Mouse (Mus musculus) adrenal gland, adult 18-20 months (tissue): ENCODE measurements at regions not wholly inside any gene's neighbourhood (a gene's known extent, or its start where the extent isn't known, plus 50 kb on each side); places are given as distances from the start of the nearest gene placed in this dataset.
"Not testable (repeated sequence)": the region's sequence is repeated elsewhere in the genome, so short reads cannot be mapped to it uniquely, and the experiment has no call there.

Experiments
- DNase-seq, 2 experiments: peaks; one replicate each; pipeline ENCODE4 v3.0.0; 2021 to 2022; ENCODE audit warnings: low spot score in 2 of 2

GRCm38 (mm10) chr4:97509576-97509975, 263.0 kb upstream of the Nfia start:
- no peak for DNase-seq

GRCm38 (mm10) chr4:97505734-97506133, 266.8 kb upstream of the Nfia start:
- DNase-seq: no peak

- DNase-seq: no peak
Measured at GRCm38 (mm10) chr4:97491248-97491804, 281.2 kb upstream of the Nfia start.

GRCm38 (mm10) chr4:97486354-97486753, 286.2 kb upstream of the Nfia start:
- no peak for DNase-seq

- no peak for DNase-seq
Measured at GRCm38 (mm10) chr4:97485225-97485624, 287.3 kb upstream of the Nfia start.

- DNase-seq: no peak
Measured at GRCm38 (mm10) chr4:97482701-97483246, 289.8 kb upstream of the Nfia start.

GRCm38 (mm10) chr4:97481836-97482235, 290.7 kb upstream of the Nfia start:
- DNase-seq: no peak

GRCm38 (mm10) chr4:97476571-97477190, 293.7 kb upstream of the Gm10192 start:
- no peak for DNase-seq

- not testable (repeated sequence) for DNase-seq
Measured at GRCm38 (mm10) chr4:97473492-97473891, 290.5 kb upstream of the Gm10192 start.

GRCm38 (mm10) chr4:97465932-97466666, 283.1 kb upstream of the Gm10192 start:
- no peak for DNase-seq

- DNase-seq: no peak
Measured at GRCm38 (mm10) chr4:97465517-97465916, 282.6 kb upstream of the Gm10192 start.

- DNase-seq: no peak
Measured at GRCm38 (mm10) chr4:97461177-97461576, 278.2 kb upstream of the Gm10192 start.

GRCm38 (mm10) chr4:97439288-97440029, 256.5 kb upstream of the Gm10192 start:
- no peak for DNase-seq

- no peak for DNase-seq
Measured at GRCm38 (mm10) chr4:97432681-97433080, 249.7 kb upstream of the Gm10192 start.

- no peak for DNase-seq
Measured at GRCm38 (mm10) chr4:97432094-97432493, 249.1 kb upstream of the Gm10192 start.

- no peak for DNase-seq
Measured at GRCm38 (mm10) chr4:97431239-97431638, 248.3 kb upstream of the Gm10192 start.

- no peak for DNase-seq
Measured at GRCm38 (mm10) chr4:97419845-97420244, 236.9 kb upstream of the Gm10192 start.

GRCm38 (mm10) chr4:97418616-97419015, 235.7 kb upstream of the Gm10192 start:
- peak in 1 of 2 experiments; percentile 30 for DNase-seq

- no peak for DNase-seq
Measured at GRCm38 (mm10) chr4:97417943-97418342, 235.0 kb upstream of the Gm10192 start.

GRCm38 (mm10) chr4:97408633-97409296, 225.8 kb upstream of the Gm10192 start:
- no peak for DNase-seq
